Mouse (Mus musculus) Patski (cell line): ENCODE measurements around the gene Otulin. TPM values are rescaled to one million over a fixed set of nuclear protein-coding genes. Genes with fewer than 3 reads are reported as not detected.

ENCODE experiments used
- ATAC-seq: fragments of 100-300 bp; one replicate; pipeline ENCODE4 v1.8.0; 2021
- CTCF ChIA-PET: fragments of 350-600 bp; sonication (Branson Sonifier 250); formaldehyde crosslinking; loops from one replicate; lab custom pipeline; 2022; ENCODE audit warnings: inconsistent platforms; lab: Charles Lee
- POLR2A ChIA-PET: fragments of 350-600 bp; sonication (Branson Sonifier 250); formaldehyde crosslinking; loops from one replicate; lab custom pipeline; 2022; ENCODE audit warnings: antibody characterized with exemption, inconsistent platforms; lab: Charles Lee
- DNase-seq: peaks from one replicate; pipeline ENCODE4 v3.0.0-alpha.2; 2011; ENCODE audit warnings: low read depth, low spot score
- H3K27me3 ChIP-seq: fragments of 371-371 bp; one replicate; pipeline ENCODE4 v1.5.1; 2021
- CTCF ChIP-seq: fragments of 100-300 bp; IDR thresholded peaks from one replicate; pipeline ENCODE4 v1.5.1; 2021
- in situ Hi-C: fragments of 300-500 bp; cut with MboI; formaldehyde crosslinking; loops from 3 replicates; pipeline ENCODE4 v1.11.1; 2018; ENCODE audit warnings: low pct_unique_long_range_greater_than_20kb, mixed read lengths
- polyA plus RNA-seq: library from polyadenylated mRNA; unstranded; gene quantifications from one replicate; pipeline ENCODE4 v1.2.3, GENCODE M21; 2021

The Otulin gene
- polyA plus RNA-seq, 1 experiment from 2014 or later, result 42.4 TPM

DNA sequence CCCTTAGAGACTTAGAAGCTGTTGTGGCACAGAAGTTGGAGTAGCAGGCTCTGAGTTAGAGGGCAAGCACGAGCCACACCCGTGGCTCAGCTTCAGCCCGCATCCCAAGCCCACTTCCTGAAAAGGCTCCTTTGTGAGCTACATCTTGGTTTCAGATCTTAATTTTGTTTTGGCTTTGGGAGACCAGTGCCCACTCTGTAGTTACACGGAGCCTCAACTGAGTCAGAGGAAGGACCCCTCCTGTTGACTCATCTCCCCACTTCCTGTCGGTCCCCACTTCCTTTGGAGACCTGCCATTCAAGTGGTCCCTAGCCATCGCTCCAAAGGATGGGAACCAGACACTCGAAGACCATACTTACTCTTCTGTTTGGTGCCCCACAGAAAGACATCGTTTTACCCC is 112.5 kb downstream of the Otulin start:
- no peaks in the 10 kb centered on the region for H3K27me3 ChIP-seq
- ATAC-seq, result no peak
- no peak for DNase-seq
- in situ Hi-C loops, result no loop called here
- CTCF ChIA-PET, result interaction anchor here (1.0 to 1.4 kb wide), 2 partner anchors 9 to 35 kb away, joined by 3 read pairs; no protein-coding TSS in a partner anchor
- no peak for TF ChIP-seq CTCF
- POLR2A ChIA-PET, result no interaction called here

DNA sequence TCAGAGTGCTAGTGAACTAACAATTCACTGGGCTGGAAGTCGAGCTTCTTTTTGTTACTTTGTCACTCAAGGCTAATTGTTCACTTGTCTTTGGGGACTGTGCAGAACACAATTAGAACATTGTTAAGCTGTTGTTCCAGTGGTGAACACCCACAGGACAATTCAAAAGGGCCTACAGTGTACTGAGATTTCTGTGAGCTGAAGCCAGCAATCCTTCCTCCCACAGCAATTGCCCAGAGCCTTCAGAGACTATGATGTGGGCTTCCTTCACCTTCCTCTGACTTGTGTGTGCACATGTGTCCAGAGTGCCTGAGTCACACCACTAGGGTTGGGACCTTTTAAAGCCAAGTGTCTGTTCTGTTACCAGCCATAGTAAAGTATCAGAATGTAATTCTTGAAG is 113.6 kb downstream of the Otulin start:
- H3K27me3 ChIP-seq, result no peaks in the 10 kb centered on the region
- ATAC-seq (no peak), DNase-seq (no peak)
- CTCF ChIA-PET, result interaction anchor here (1.0 to 1.4 kb wide), 3 partner anchors 10 to 192 kb away, joined by 3 read pairs; no protein-coding TSS in a partner anchor
- POLR2A ChIA-PET, result interaction anchor here (0.7 kb wide), 1 partner anchor 48 kb away, joined by 3 read pairs; no protein-coding TSS in a partner anchor
- TF ChIP-seq CTCF, result no peak
- in situ Hi-C loops, result no loop called here

DNA sequence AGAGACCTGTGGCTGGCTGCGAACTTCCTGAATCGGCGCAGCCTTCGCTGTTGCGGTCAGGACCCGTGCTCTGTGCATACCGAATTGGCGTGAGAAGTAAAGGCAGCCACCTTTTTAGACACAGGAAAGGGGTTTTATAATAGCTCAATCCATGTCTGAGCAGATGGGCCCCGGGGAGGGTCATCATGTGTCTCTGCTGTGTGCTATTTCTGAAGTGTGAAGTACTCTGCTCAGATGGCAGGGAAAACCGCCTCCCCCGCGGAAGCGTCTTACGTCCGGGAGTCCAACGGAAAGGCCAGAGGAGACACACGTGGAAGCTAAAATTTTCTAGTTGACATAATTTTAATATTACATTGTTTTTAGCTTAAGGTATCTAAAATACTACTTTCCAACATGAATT is 121.5 kb downstream of the Otulin start:
- TF ChIP-seq CTCF, result no peak
- in situ Hi-C loops, result no loop called here
- ChIA-PET POLR2A (interaction anchor here (0.5 kb wide), 1 partner anchor 41 kb away, joined by 3 read pairs; no protein-coding TSS in a partner anchor), CTCF (interaction anchor here (1.2 kb wide), 1 partner anchor 9 kb away, joined by 3 read pairs; no protein-coding TSS in a partner anchor)
- H3K27me3 ChIP-seq, result no peaks in the 10 kb centered on the region
- no peak for ATAC-seq
- no peak for DNase-seq

DNA sequence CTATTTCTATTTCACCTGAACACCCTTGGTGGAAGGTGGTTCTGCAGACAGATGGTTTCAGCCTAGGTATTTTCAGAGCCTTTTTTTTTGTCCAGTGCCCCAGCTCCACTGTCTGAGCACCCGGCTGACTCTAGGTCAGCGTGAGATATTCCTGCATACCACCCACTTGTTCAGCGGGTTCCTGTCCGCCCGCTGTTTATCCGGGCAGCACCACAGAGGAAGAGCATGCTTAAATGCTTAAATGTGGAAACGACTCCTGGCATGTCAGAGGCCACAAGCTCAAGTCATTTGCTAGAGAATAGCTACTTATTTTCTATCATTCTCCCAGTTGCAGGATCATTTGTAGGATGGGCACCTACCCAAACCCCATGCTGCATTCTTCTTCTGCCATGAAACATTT is 122.3 kb downstream of the Otulin start:
- no peaks in the 10 kb centered on the region for H3K27me3 ChIP-seq
- POLR2A ChIA-PET, result no interaction called here
- CTCF ChIA-PET, result interaction anchor here (1.0 to 1.9 kb wide), 2 partner anchors 21 to 40 kb away, joined by 3 to 6 read pairs; no protein-coding TSS in a partner anchor
- DNase-seq (no peak), ATAC-seq (no peak)
- in situ Hi-C loops, result no loop called here
- no peak for TF ChIP-seq CTCF

DNA sequence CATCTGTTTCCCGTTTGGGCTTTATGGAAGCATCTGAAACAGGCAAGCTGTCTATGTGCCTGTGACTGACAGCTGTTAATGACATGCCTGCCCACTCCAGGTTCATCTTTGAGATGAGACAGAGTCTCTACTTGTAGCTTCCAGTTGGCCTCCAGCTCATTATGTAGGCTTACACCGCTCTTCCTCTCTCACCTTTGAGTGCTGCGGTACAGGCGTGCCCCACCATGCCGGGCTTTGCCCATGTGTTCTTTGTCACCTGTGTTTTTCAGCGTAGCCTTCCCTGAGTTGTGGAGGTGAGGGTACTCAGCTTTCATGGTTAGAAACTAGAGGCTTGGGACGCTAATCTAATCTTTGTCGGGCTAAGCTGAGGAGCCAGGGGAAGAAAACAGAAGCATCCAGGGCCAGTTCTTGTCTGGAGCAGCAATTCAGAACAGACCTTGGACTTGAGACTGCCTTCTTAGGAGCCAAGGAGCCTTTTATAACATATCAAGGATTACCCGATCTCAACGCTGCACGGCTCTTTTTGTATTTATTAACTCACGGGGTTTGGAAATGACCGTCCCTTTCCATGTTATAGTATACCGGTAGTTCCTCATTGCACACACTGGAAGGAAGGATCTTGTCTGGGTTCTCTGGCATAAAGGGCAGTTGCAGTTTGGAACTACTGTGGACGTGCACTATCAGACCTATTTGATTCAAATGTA is 123.4 kb downstream of the Otulin start:
- H3K27me3 ChIP-seq, result no peaks in the 10 kb centered on the region
- no peak for TF ChIP-seq CTCF
- ChIA-PET POLR2A (interaction anchor here (0.6 kb wide), 1 partner anchor 149 kb away, joined by 3 read pairs; no protein-coding TSS in a partner anchor), CTCF (interaction anchor here (0.9 to 1.9 kb wide), 4 partner anchors 10 to 49 kb away, joined by 3 to 6 read pairs (median 3); no protein-coding TSS in a partner anchor)
- no peak for ATAC-seq
- DNase-seq, result no peak
- in situ Hi-C loops, result no loop called here

DNA sequence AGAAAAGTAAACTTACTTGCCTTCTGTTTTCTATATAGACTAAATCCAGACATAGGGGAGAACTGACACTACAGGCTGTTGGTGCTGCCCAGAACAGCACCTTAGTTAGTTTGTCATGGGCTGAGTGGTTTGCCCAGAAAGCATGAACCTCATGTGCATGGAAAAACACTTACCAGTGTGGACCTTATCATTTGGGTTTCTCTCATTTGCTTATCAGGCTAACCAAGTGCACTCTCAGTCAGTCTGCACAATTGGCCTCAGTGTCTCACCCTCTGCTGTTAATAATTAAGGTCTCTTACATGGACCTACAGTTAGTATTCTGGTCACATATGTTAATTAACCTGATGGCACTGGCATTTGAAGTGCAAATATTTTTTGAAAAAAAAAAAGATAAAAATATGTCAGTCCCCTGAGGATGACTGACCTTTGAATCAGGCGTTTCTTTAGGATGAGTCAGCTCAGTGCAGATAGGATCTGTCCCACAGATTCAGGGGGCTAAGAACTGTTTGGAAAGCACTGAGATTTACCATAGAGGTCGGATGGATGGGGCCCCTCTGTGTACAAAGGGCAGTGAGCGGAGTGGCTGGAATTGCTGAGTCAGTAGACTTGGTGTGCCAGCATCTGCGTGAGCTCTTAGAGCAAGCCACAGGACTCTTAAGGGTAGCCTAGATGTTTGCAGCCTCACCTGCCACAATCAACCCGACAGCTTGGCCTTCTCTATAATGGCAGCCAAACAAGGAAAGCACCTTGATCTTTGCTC is 124.2 kb downstream of the Otulin start:
- peak; percentile 91 for ATAC-seq
- H3K27me3 ChIP-seq, result no peaks in the 10 kb centered on the region
- POLR2A ChIA-PET, result interaction anchor here (0.6 kb wide), 1 partner anchor 149 kb away, joined by 3 read pairs; no protein-coding TSS in a partner anchor
- DNase-seq, result peak; percentile 22
- in situ Hi-C loops, result no loop called here
- CTCF ChIA-PET, result interaction anchor here (0.9 to 1.0 kb wide), 2 partner anchors 10 to 49 kb away, joined by 3 read pairs; no protein-coding TSS in a partner anchor
- no peak for TF ChIP-seq CTCF

DNA sequence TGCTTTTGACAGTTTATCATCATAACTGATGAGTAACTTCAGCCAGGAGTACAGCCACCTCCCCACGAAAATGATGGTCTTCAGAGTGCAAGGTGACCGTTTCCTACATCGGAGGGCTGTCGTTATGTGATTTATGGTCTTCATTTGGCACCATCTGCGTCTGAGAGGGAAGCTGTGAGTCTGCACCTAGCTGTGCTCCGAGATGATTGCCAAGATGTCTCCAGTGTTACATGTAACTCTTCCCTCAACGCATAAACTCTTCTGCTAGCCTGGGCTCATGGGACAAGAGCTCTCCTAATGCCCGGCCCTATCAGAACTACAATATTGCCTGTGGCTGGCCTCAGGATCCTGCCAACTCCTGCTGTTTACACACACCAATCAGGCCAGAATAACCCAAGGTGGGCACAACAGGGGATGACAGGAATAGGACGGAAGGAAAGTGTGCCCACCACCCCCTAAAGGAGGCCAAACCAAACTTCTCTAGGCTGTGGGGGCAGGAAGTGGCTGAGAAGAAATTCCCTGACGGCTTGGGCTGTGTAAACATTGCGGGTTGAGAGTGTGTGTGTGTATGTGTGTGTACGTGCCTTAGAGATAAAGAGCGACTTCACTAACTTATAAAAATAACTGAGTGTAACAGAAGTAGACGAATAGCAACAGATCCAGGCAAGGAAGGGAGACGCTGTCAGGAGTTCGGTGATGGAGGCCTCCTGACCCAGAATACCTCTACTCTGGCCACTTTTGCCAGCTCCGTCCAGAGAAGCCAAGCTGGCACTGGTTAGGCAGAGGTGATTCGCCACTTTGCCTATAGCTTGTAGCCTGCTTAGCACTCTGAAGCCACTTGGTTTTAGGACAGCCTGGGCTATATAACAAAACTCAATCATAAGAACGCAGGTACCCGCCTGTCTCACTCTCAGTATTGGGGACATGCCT is 126.4 kb downstream of the Otulin start:
- ATAC-seq, result no peak
- ChIA-PET POLR2A (interaction anchor here (1.2 kb wide), 1 partner anchor 168 kb away, joined by 3 read pairs; no protein-coding TSS in a partner anchor), CTCF (interaction anchor here (0.9 kb wide), 1 partner anchor 12 kb away, joined by 3 read pairs; no protein-coding TSS in a partner anchor)

DNA sequence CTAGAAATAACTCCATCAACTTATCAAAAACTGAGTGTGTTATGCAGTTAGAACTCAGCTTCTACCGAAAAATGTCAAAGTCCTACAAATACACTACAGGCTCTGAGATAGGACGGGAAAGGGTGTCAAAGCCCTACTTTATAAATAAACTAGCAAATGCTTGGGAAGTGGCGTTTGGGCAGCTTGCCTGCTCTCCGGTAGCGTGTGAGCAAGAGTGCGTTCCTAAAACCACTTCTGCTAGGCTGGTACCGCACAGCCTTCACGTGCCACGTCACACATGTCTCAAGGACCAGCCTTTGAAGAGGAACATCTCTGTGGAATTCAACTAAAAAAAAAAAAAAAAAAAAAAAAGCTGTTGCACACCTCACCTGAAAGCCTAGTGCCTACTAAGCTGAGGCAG is 127.3 kb downstream of the Otulin start:
- CTCF ChIA-PET, result interaction anchor here (0.9 kb wide), 1 partner anchor 12 kb away, joined by 3 read pairs; no protein-coding TSS in a partner anchor
- in situ Hi-C loops, result no loop called here
- TF ChIP-seq CTCF, result no peak
- ATAC-seq, result no peak
- H3K27me3 ChIP-seq, result no peaks in the 10 kb centered on the region
- DNase-seq, result no peak
- POLR2A ChIA-PET, result no interaction called here

More for the DNA sequence above, 126.4 kb downstream of the Otulin start:
- no peak for DNase-seq
- H3K27me3 ChIP-seq, result no peaks in the 10 kb centered on the region
- no peak for TF ChIP-seq CTCF
- in situ Hi-C loops, result no loop called here

DNA sequence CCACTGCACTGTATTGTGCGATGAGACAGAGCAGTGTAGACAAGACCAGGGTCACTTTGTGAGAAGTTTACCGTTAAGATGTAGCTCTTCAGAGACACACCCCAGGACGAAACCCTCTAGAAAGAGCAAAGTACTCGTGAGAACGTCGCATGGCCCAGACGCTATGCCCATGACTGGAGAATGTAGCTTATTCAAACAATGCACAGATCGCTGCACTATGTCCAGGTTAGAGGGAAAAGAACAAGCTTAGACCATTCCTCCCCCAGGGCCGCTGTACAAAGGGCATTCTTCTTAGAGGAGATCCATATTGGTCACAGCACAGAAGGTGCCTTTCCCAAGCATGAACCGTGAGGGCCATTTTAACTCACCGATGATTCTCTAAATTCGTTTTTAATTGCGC is 128.2 kb downstream of the Otulin start:
- DNase-seq (no peak), ATAC-seq (no peak)
- POLR2A ChIA-PET, result no interaction called here
- H3K27me3 ChIP-seq, result no peaks in the 10 kb centered on the region
- in situ Hi-C loops, result no loop called here
- no peak for TF ChIP-seq CTCF
- CTCF ChIA-PET, result no interaction called here
